ENCODE assay signal across 18 mouse cellular contexts in genomic region chr17:43133106-43133505, GRCm38 (mm10).
"Had no signal": no experiment of that assay in that cellular context is flagged by ENCODE, and none has a peak within 500 bp of the region (broad histone marks: within the 10 kb centered on the region; RNA-seq: fewer than 3 reads in every experiment).

No protein-coding gene starts in this region.

- H3K27me3 ChIP-seq: liver, embryonic 13.5 days; midbrain, embryonic 13.5 days; neural tube, embryonic 13.5 days had no signal

- ATAC-seq: midbrain, embryonic 13.5 days; midbrain, embryonic 16.5 days had no signal

- H3K4me2 ChIP-seq: liver, embryonic 13.5 days; midbrain, embryonic 13.5 days; neural tube, embryonic 13.5 days had no signal

- H3K9ac ChIP-seq: liver, embryonic 13.5 days; midbrain, embryonic 13.5 days; neural tube, embryonic 13.5 days had no signal

- H3K9me3 ChIP-seq: liver, embryonic 13.5 days; midbrain, embryonic 13.5 days; neural tube, embryonic 13.5 days had no signal

- H3K27ac ChIP-seq: kidney, postnatal 0 days; layer of hippocampus, adult 2 months; left cerebral cortex, adult 2 months; liver, embryonic 13.5 days; midbrain, embryonic 13.5 days; neural tube, embryonic 13.5 days had no signal

- H3K4me1 ChIP-seq: liver, embryonic 13.5 days had no signal

- DNase-seq: kidney, postnatal 25 days; layer of hippocampus, adult 9-11 months; layer of hippocampus, postnatal 36 days; liver, embryonic 13.5 days; lung, adult 2 months; lung, postnatal 14 days; lung, postnatal 4 days; retina, postnatal 1 day; right cerebral cortex, postnatal 25 days; thymus, adult 18-20 months; thymus, postnatal 36 days had no signal

- H3K36me3 ChIP-seq: liver, embryonic 13.5 days; midbrain, embryonic 13.5 days; neural tube, embryonic 13.5 days had no signal

- H3K4me3 ChIP-seq: layer of hippocampus, adult 2 months; left cerebral cortex, adult 2 months; liver, embryonic 13.5 days; midbrain, embryonic 13.5 days; myocyte; neural tube, embryonic 13.5 days had no signal
